Mouse (Mus musculus) MEL (cell line): ENCODE data around the gene Ahrr.

Experiments used
- CTCF ChIP-seq, 3 experiments: IDR thresholded peaks in 2 of 3; conservative IDR thresholded peaks in 1 of 3; 2 replicates each; pipeline ENCODE4 v1.5.1; 2011 to 2012; ENCODE audit warnings: low read length in 3 of 3, low read depth in 2 of 3, mild to moderate bottlenecking in 2 of 3, improper control_type of control experiment in 1 of 3, inconsistent platforms in 1 of 3, mixed read lengths in 1 of 3, moderate library complexity in 1 of 3; ENCODE audit not compliant: control insufficient read depth in 1 of 3, insufficient read depth in 1 of 3, poor library complexity in 1 of 3, severe bottlenecking in 1 of 3
- EP300 ChIP-seq, 2 experiments: IDR thresholded peaks; 2 replicates each; pipeline ENCODE4 v1.6.1; 2011; ENCODE audit warnings: improper control_type of control experiment in 2 of 2, low read length in 2 of 2, low read depth in 1 of 2, mild to moderate bottlenecking in 1 of 2
- GABPA ChIP-seq: IDR thresholded peaks from 2 replicates; pipeline ENCODE4 v1.6.1; 2012; ENCODE audit warnings: low read depth, mild to moderate bottlenecking, inconsistent platforms, low read length, improper control_type of control experiment, moderate library complexity
- GATA1 ChIP-seq: IDR thresholded peaks from 2 replicates; pipeline ENCODE4 v1.6.1; 2011; ENCODE audit warnings: low read depth, low read length, improper control_type of control experiment
- HCFC1 ChIP-seq: IDR thresholded peaks from 2 replicates; pipeline ENCODE4 v1.6.1; 2012; ENCODE audit warnings: low read depth, mild to moderate bottlenecking, inconsistent platforms, low read length, improper control_type of control experiment, moderate library complexity
- MXI1 ChIP-seq: IDR thresholded peaks from 2 replicates; pipeline ENCODE4 v1.6.1; 2011; ENCODE audit warnings: mild to moderate bottlenecking, low read depth, low read length, improper control_type of control experiment
- POLR2A ChIP-seq, 2 experiments: IDR thresholded peaks; 2 replicates each; pipeline ENCODE4 v1.6.1; 2011 to 2012; ENCODE audit warnings: low read length in 2 of 2, mild to moderate bottlenecking in 2 of 2, control low read depth in 1 of 2, improper control_type of control experiment in 1 of 2, low read depth in 1 of 2, moderate library complexity in 1 of 2; ENCODE audit not compliant: control insufficient read depth in 1 of 2, insufficient read depth in 1 of 2, poor library complexity in 1 of 2
- SIN3A ChIP-seq: IDR thresholded peaks from 2 replicates; pipeline ENCODE4 v1.6.1; 2012; ENCODE audit warnings: low read length, improper control_type of control experiment, inconsistent platforms
- UBTF ChIP-seq: IDR thresholded peaks from 2 replicates; pipeline ENCODE4 v1.6.1; 2012; ENCODE audit warnings: low read depth, mild to moderate bottlenecking, inconsistent platforms, low read length, improper control_type of control experiment, moderate library complexity, borderline replicate concordance; ENCODE audit not compliant: insufficient read depth

DNA sequence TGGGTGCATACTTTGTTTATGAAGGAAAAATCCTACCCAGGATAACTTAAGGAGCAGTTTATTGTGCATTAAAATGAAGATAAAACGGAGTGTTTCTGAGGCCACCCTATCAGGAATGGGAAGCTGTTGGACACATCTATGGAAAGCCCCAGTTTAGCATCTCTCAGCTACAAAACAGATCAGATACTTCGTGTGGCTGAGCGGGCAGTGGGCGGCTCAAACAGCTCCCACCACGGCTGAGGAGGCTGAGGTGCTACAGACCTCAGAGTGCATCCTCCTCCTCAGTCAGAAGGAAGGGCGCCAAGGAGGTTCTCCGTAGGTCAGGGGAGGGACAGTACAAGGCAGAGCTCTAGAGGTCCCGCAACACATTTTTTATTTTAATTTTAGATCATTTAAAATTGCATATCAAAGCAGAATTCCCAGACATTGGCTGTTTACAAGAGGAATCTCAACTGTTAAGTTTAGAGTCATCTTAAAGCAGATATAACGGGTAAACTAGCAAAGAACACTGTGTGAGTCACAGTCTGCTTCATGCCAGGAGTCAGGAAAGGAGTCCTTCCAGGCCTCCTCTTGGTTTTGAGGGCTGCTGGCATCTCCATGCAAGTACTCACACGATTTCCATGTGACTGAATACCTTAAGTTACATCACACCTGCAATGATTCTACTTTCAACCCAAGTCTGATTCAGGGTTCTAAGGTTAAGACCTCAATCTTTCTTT lies 122.5 kb downstream of the Ahrr start:
- no peak for TF ChIP-seq GABPA
- no peak for TF ChIP-seq MXI1
- TF ChIP-seq UBTF: no peak
- TF ChIP-seq CTCF (IDR thresholded peaks at IDR 0.05 in 2 of 3, conservative IDR thresholded peaks at IDR 0.05 in 1 of 3; ENCODE audit: control insufficient read depth in 1 of 3, insufficient read depth in 1 of 3, low read depth in 2 of 3, low read length in 3 of 3, poor library complexity in 1 of 3, severe bottlenecking in 1 of 3): no peak
- no peak for TF ChIP-seq EP300 (IDR thresholded peaks at IDR 0.05; ENCODE audit: low read depth in 1 of 2, low read length in 2 of 2)
- TF ChIP-seq HCFC1: no peak
- TF ChIP-seq SIN3A: no peak
- no peak for TF ChIP-seq POLR2A (IDR thresholded peaks at IDR 0.05; ENCODE audit: control insufficient read depth in 1 of 2, insufficient read depth in 1 of 2, low read depth in 1 of 2, low read length in 2 of 2, poor library complexity in 1 of 2)
- no peak for TF ChIP-seq GATA1
